Mouse (Mus musculus): ENCODE measurements around the gene Slc6a18.

DNA sequence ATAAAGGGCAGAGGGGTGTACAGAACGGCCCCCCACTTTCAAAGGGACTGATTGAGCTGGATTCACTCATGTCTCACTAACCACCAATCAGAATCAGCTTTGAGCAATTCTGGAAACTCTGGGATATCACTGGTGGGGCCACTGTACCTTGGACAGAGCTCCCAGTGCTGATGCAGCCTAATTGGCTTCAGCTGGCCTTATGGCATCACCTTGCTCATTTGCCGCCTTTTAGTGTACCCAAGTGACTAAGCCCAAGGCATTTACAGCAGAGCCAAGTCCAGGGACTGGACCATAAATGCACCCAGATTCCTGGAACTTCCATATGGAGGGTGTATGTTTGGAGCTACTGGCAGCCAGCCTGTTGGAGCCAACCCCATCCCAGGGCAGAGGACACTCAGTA lies 18.9 kb downstream of the Slc6a18 start:
- TF ChIP-seq GATA1 (IDR thresholded peaks at IDR 0.05; ENCODE audit: borderline replicate concordance, low read length) (no peak), CTCF (IDR thresholded peaks at IDR 0.05; ENCODE audit: low read depth, low read length) (no peak), TAL1 (conservative IDR thresholded peaks at IDR 0.05; ENCODE audit: low read depth, low read length) (no peak), POLR2AphosphoS5 (IDR thresholded peaks at IDR 0.05; ENCODE audit: insufficient replicate concordance, low read depth, low read length) (no peak), GATA2 (IDR thresholded peaks at IDR 0.05; ENCODE audit: borderline replicate concordance, low read depth, low read length) (no peak)

Data from G1E (cell line).